Mouse (Mus musculus): ENCODE measurements around the gene Postn. TPM values are rescaled to one million over a fixed set of nuclear protein-coding genes. Genes with fewer than 3 reads are reported as not detected.

Gene Postn
- 75.5 TPM in 2 replicates for polyA plus RNA-seq (2015; fragmentation: Nextera tagmentation; extraction: Ambion mirVana)

DNA sequence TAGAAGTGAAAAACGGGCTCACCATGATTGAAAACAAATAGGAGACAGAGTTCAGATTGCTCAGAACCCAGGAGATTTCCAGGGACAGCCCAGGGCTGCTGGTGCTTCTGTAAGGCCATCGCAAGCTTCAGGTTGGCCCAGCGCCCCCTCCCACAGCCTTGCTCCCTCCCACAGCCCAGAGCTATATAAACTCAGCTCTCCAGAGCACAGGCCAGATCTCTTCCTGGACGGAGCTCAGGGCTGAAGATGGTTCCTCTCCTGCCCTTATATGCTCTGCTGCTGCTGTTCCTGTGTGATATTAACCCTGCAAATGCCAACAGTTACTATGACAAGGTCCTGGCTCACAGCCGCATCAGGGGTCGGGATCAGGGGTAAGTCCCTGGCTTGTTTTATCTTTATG is at the start of gene Postn:
TSS of gene Postn (plus strand) at position 213 of the 400 bp plus-strand sequence.
- Histone ChIP-seq H3K9me3 (no peaks in the 10 kb centered on the region), H3K9ac (0 out of 2 replicates have a peak within 1 kb of the TSS, but pooled peaks have one; percentile 26), H3K4me1 (replicated peaks) (peaks cover 18% of the 10 kb centered on the region), H3K36me3 (no peaks in the 10 kb centered on the region), H3K27me3 (no peaks in the 10 kb centered on the region), H3K27ac (replicated peaks) (no peak within 1 kb of the TSS), H3K4me3 (peak within 1 kb of the TSS; percentile 19; the same call in 1 of the 2 replicates), H3K4me2 (peak within 1 kb of the TSS; percentile 22; the same call in 1 of the 2 replicates)
- 49% methylated on average over 6 of the region's 6 CpGs for WGBS
- ATAC-seq (ENCODE audit: low read depth) = no peak

DNA sequence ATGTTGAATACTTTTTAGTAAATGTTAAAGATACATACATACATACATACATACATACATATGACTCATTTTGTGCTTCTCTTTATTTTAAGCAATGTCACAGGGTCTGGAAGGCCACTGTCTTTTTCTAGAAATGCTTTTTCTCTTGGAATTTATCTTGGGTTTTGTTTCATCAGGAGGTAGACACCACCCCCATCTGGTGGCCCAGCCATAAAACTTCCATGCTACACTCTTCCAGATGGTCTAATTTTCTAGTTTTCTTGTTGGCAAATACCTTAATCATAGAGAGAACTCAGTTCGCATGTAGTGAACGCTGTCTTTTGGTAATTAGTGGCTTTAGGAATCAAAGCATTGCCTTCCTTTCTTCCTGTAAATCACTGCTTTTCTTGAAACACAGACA is 46.9 kb upstream of the Postn start:
- Histone ChIP-seq H3K4me2 (no peak overlapping the region), H3K36me3 (no peaks in the 10 kb centered on the region), H3K27ac (replicated peaks) (no peak overlapping the region), H3K9ac (no peak overlapping the region), H3K27me3 (no peaks in the 10 kb centered on the region), H3K4me3 (no peak overlapping the region), H3K9me3 (no peaks in the 10 kb centered on the region), H3K4me1 (replicated peaks) (no peaks in the 10 kb centered on the region)
- ATAC-seq (ENCODE audit: low read depth) = no peak
- 85% methylated on average over 2 of the region's 2 CpGs for WGBS

DNA sequence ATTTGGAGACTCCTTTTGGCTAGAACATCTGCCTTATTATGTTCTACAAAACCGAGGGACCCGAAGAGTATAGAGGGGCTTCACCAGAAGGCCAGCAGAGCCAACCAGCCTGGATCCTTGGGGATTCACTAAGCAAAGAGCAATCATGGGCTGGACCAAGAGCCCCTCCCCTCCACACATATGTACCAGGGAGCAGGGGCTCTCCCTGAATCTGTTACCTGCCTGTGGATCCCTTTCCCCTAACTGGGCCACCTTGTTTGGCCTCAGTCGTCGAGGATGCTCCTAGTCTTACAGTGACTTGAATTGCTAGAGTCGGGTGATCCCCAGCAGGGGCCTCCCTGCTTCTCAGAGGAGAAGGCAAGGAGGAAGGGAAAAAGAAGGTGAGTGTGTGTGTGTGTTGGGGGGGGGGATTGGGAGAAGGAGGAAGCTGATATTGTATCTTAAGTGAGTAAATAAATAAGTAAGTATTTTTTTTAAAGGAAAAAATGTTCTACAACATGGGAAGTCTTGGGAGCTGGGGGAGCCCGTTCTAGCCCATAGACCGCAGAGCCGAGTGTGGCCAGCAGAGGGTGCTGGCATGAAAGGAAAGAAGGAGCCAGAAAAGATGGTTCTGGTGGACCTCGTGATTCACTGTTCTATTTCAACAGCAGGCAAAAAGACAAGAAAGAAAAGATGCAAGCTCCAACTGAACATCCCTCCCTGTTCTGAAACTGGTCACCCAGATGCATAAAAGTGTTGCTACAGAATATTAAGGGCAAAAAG is 7.8 kb upstream of the Postn start:
- Histone ChIP-seq H3K9me3 (no peaks in the 10 kb centered on the region), H3K9ac (no peak overlapping the region), H3K4me3 (no peak overlapping the region), H3K4me1 (replicated peaks) (peaks cover 4% of the 10 kb centered on the region; the same call in 1 of the 2 replicates), H3K4me2 (no peak overlapping the region), H3K27ac (replicated peaks) (no peak overlapping the region), H3K36me3 (no peaks in the 10 kb centered on the region), H3K27me3 (no peaks in the 10 kb centered on the region)
- 33% methylated on average over 9 of the region's 9 CpGs for WGBS
- no peak for ATAC-seq (ENCODE audit: low read depth)

DNA sequence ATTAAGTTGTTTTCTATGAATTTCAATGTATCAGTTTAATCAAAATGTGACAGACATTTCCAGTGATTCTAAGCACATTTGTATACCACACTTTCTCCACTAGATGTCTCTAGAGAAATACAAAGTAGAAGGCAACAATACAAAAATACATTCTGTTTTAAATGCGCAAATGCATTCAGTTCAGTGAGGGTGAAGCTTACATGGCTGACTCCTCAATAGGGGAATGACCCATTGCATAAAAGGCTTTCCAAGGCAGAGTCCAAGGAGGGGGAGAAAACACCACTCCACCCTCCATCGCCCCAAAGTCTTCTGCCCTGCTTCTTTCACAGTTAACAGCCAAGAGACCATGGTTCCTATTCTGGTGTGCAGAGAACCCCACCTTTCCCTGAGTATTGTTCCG is 3.3 kb upstream of the Postn start:
- H3K4me3 ChIP-seq = no peak overlapping the region
- H3K36me3 ChIP-seq = no peaks in the 10 kb centered on the region
- no peak overlapping the region for H3K9ac ChIP-seq
- ATAC-seq (ENCODE audit: low read depth) = peak; percentile 49; the same call in 1 of the 2 replicates
- no peaks in the 10 kb centered on the region for H3K9me3 ChIP-seq
- peaks cover 18% of the 10 kb centered on the region for H3K4me1 ChIP-seq (replicated peaks)
- no peak overlapping the region for H3K27ac ChIP-seq (replicated peaks)
- 66% methylated on average over 3 of the region's 3 CpGs for WGBS
- H3K27me3 ChIP-seq = no peaks in the 10 kb centered on the region
- no peak overlapping the region for H3K4me2 ChIP-seq

DNA sequence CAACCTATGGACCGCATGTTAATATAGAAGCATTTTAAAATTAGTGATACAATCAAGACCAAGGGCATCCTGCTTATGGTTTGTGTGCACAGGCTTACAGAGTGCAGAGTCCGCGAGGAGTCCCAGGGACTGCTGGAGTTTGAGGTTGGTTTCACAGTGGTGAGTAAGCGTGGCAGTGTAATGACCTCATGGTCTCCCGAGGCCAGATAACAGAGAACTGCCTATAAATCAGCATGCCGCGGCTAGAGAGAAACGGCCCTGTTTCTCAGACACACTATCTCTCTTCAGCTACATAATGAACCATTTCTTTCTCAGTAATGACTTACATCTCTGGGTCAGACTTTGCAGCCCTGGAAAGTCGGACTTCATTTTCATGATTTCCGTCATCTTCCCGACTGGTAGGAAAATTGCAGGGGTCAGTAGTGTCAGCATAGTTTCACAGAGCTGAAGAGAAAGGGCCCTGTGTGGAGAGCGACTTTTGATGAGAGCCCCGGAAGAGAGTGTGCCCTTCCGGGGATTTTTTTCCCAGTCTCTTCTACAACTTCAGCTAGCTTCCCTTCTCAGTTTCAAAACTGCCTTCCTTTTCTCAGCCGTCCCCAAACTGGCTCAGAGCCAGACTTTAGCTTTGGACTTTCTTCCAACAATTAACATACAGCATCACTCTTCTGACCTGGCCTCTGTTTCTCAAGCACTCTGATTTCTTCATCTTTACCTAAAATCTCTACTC is 2.3 kb upstream of the Postn start:
- H3K9me3 ChIP-seq = no peaks in the 10 kb centered on the region
- H3K27ac ChIP-seq (replicated peaks) = no peak overlapping the region; the same call in 1 of the 2 replicates
- H3K4me3 ChIP-seq = no peak overlapping the region
- ATAC-seq (ENCODE audit: low read depth) = peak; percentile 91
- H3K27me3 ChIP-seq = no peaks in the 10 kb centered on the region
- WGBS = 19% methylated on average over 15 of the region's 15 CpGs
- no peak overlapping the region for H3K9ac ChIP-seq
- no peaks in the 10 kb centered on the region for H3K36me3 ChIP-seq
- peak overlapping the region; percentile 39 for H3K4me2 ChIP-seq
- H3K4me1 ChIP-seq (replicated peaks) = peaks cover 18% of the 10 kb centered on the region

DNA sequence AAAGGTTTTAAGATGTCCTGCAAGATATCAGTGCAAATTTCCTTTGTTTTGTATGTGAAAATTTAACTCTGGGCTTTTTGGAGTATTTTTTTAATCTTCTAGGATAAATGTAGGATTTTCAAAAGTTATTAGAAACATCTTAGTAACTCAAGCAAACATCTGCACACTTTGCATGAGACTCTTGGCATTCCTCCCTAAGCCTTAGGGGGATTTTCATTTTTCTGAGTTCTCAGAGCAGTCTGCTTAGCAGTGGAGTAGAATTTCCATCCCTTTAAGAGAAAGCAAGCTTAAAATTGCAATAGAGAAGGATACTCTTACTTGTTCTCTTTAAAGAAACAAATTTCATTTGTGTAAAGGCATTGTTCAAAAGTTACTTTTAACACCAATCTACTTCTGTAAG is 747 bp downstream of the Postn start:
- Histone ChIP-seq H3K4me2 (peak overlapping the region; percentile 7; the same call in 1 of the 2 replicates), H3K4me1 (replicated peaks) (peaks cover 18% of the 10 kb centered on the region), H3K27me3 (no peaks in the 10 kb centered on the region), H3K9ac (no peak overlapping the region), H3K4me3 (peak overlapping the region; percentile 5; the same call in 1 of the 2 replicates), H3K27ac (replicated peaks) (no peak overlapping the region), H3K9me3 (no peaks in the 10 kb centered on the region), H3K36me3 (no peaks in the 10 kb centered on the region)
- no peak for ATAC-seq (ENCODE audit: low read depth)

DNA sequence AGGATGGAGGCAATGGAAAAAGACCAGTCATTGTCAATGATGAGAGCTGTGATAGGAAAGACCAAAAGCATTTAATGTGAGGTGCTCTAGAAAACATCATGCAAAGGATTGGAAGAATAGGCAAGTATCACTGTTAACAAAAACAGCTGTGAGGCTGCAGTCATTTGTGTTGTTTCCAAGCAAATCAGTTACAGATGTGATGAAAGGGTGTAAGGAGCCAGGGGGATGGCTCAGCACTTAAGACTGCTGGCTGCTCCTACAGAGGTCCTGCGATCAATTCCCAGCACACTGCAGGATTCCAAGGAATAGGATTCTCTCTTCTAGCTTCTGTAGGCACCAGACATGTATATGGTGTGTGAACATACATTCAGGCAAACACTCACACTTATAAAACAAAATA is 10.1 kb downstream of the Postn start:
- Histone ChIP-seq H3K9ac (no peak overlapping the region), H3K36me3 (no peaks in the 10 kb centered on the region), H3K4me2 (no peak overlapping the region), H3K9me3 (no peaks in the 10 kb centered on the region), H3K27me3 (no peaks in the 10 kb centered on the region), H3K4me3 (no peak overlapping the region), H3K27ac (replicated peaks) (no peak overlapping the region), H3K4me1 (replicated peaks) (no peaks in the 10 kb centered on the region; the same call in 1 of the 2 replicates)
- WGBS = 90% methylated on average over 1 of the region's 1 CpGs
- no peak for ATAC-seq (ENCODE audit: low read depth)

DNA sequence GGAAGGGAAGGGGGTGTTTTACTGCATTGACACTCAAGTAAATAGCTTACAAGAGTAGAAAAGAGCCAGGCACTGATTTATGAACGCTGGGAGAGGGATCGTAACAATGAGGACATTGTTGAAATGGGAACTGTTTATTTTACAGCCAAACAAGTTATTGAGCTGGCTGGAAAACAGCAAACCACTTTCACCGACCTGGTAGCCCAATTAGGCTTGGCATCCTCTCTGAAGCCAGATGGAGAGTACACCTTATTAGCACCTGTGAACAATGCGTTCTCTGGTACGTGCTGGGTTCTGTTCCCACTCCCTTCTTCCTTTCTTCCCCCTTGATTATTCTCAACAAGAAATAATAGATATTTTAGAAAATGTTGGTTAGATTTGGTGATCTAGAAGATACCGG is 11.7 kb downstream of the Postn start:
- H3K4me3 ChIP-seq = no peak overlapping the region
- no peak for ATAC-seq (ENCODE audit: low read depth)
- 53% methylated on average over 6 of the region's 6 CpGs for WGBS
- no peaks in the 10 kb centered on the region for H3K9me3 ChIP-seq
- no peak overlapping the region for H3K4me2 ChIP-seq
- H3K9ac ChIP-seq = no peak overlapping the region
- peaks cover 2% of the 10 kb centered on the region; the same call in 1 of the 2 replicates for H3K4me1 ChIP-seq (replicated peaks)
- no peaks in the 10 kb centered on the region for H3K36me3 ChIP-seq
- H3K27ac ChIP-seq (replicated peaks) = no peak overlapping the region
- H3K27me3 ChIP-seq = no peaks in the 10 kb centered on the region

DNA sequence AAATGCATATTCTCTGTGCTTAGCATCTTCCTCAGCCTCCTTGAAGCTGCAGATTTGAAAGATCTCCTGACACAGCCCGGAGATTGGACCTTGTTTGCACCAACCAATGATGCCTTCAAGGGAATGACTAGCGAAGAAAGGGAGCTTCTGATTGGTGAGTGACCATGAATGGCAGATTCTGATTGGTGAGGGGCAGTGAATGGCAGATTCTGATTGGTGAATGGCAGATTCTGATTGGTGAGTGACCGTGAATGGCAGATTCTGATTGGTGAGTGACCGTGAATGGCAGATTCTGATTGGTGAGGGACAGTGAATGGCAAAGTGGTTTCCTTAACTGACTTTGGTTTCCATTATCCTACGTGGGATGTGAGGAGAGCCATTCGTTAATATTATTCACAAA is 15.1 kb downstream of the Postn start:
- Histone ChIP-seq H3K27me3 (no peaks in the 10 kb centered on the region), H3K27ac (replicated peaks) (no peak overlapping the region), H3K9me3 (no peaks in the 10 kb centered on the region), H3K36me3 (no peaks in the 10 kb centered on the region), H3K4me3 (no peak overlapping the region), H3K9ac (no peak overlapping the region), H3K4me2 (no peak overlapping the region), H3K4me1 (replicated peaks) (peaks cover 7% of the 10 kb centered on the region; the same call in 1 of the 2 replicates)
- 93% methylated on average over 6 of the region's 6 CpGs for WGBS
- ATAC-seq (ENCODE audit: low read depth) = no peak

DNA sequence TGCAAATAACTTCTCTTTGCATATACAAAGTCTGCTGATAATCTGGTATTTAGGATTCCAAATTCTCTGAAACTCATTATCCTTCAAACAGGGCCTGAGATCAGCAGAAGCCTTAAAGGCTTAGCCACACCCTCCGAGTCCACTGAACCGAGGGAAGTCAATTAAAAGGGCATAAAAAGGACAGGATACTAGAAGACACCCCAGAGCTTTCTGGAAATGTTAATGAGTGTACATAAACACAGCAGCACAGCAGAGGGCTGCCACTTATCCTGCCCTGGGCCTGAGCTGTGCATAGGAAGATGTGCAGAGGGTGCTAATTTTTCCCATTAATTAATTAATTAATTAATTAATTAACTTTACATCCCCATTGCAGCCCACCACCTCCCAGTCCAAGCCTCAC is 16.7 kb downstream of the Postn start:
- Histone ChIP-seq H3K4me2 (no peak overlapping the region), H3K9me3 (no peaks in the 10 kb centered on the region), H3K27ac (replicated peaks) (no peak overlapping the region), H3K27me3 (no peaks in the 10 kb centered on the region), H3K9ac (no peak overlapping the region), H3K36me3 (no peaks in the 10 kb centered on the region), H3K4me1 (replicated peaks) (peaks cover 7% of the 10 kb centered on the region; the same call in 1 of the 2 replicates), H3K4me3 (no peak overlapping the region)
- ATAC-seq (ENCODE audit: low read depth) = peak; percentile 40; the same call in 1 of the 2 replicates
- 0% methylated on average over 2 of the region's 2 CpGs for WGBS

DNA sequence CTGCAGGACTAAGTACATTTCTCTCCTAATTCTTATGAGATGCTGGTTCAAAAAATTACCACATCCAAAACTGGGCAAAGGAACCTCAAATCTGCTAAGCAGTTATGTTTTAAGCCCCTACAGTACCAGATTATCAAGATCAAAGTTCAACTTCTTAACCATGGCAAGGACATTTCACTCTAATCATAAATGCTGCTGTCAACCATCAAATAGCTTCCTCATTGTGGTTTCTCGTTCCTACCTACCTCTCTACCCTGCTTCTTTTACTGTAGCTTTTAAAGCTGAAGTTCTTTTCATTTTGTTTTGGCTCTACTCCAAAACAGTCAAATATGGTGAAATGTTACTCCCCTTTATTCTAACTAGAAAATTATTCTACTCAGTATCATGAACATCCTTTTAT is 17.2 kb downstream of the Postn start:
- Histone ChIP-seq H3K27ac (replicated peaks) (no peak overlapping the region), H3K4me2 (no peak overlapping the region), H3K9me3 (no peaks in the 10 kb centered on the region), H3K36me3 (no peaks in the 10 kb centered on the region), H3K27me3 (no peaks in the 10 kb centered on the region), H3K4me3 (no peak overlapping the region), H3K9ac (no peak overlapping the region), H3K4me1 (replicated peaks) (peaks cover 7% of the 10 kb centered on the region; the same call in 1 of the 2 replicates)
- ATAC-seq (ENCODE audit: low read depth) = no peak
- WGBS = 58% methylated on average over 1 of the region's 1 CpGs

DNA sequence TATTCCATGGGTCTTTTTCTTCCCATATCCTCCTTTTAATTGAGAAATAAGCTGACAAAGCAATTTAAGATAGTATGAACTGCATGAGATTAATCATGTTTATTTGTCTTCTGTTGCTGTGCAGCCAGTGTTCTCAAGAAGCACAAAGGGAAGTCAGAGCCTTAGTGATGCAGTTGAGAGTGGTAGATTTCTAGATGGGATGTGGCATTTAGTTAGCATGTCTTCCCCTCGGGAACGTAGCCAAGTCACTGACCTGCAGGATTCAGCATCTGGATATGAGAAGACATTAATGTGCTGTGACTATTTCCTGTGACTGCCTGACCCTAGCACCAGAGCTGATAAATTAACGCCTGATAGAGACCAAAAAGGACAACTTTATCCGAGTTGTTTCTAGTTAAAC is 19.1 kb downstream of the Postn start:
- H3K4me2 ChIP-seq = no peak overlapping the region
- no peak overlapping the region for H3K9ac ChIP-seq
- H3K27ac ChIP-seq (replicated peaks) = no peak overlapping the region
- no peak for ATAC-seq (ENCODE audit: low read depth)
- no peak overlapping the region for H3K4me3 ChIP-seq
- no peaks in the 10 kb centered on the region for H3K9me3 ChIP-seq
- 77% methylated on average over 4 of the region's 4 CpGs for WGBS
- no peaks in the 10 kb centered on the region for H3K36me3 ChIP-seq
- H3K27me3 ChIP-seq = no peaks in the 10 kb centered on the region
- peaks cover 7% of the 10 kb centered on the region; the same call in 1 of the 2 replicates for H3K4me1 ChIP-seq (replicated peaks)
